Mouse (Mus musculus): Measurements from ENCODE around the gene Prg4.

DNA sequence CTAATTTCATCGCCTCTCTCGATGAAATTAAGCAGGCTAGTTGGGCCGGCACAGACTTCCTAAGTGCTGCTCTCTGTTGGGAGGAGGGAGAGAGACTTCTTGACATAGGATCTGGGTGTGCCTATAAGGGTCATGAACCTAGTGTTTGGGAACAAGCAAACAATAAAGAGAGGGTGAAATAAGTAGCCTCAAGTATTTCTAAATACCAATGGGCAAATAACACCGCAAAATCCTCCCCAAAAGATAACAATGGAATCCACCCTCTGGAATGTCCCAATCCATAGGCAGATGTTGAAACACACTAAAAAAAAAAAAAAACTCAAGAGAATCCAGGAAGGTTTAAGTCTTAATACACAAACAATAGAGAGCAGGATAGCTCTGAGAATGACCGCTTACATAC, 2.9 kb downstream of the Prg4 start:
- TF ChIP-seq GATA1 (IDR thresholded peaks at IDR 0.05; ENCODE audit: low read length) (no peak), TAL1 (IDR thresholded peaks at IDR 0.05; ENCODE audit: low read length) (no peak)

All from erythroblast, embryonic 14.5 days (primary cell).